Mouse (Mus musculus): ENCODE measurements at regions not wholly inside any gene's neighbourhood (a gene's known extent, or its start where the extent isn't known, plus 50 kb on each side); places are given as distances from the start of the nearest gene placed in this dataset.
A peak's percentile ranks its signal among the peaks of the same experiment; 100 is the strongest.
"Not testable (repeated sequence)": the region's sequence is repeated elsewhere in the genome, so short reads cannot be mapped to it uniquely, and the experiment has no call there.

GRCm38 (mm10) chr13:4858341-4858740 lies 249.4 kb upstream of the Akr1e1 start:
- no peak for ATAC-seq

GRCm38 (mm10) chr13:4839481-4839880 lies 230.5 kb upstream of the Akr1e1 start:
- not testable (repeated sequence) for ATAC-seq

- no peak for ATAC-seq
Measured at GRCm38 (mm10) chr13:4826756-4827155, 217.8 kb upstream of the Akr1e1 start.

GRCm38 (mm10) chr13:4825749-4826148 lies 216.8 kb upstream of the Akr1e1 start:
- ATAC-seq = not testable (repeated sequence)

- ATAC-seq = no peak
Measured at GRCm38 (mm10) chr13:4806876-4807275, 197.9 kb upstream of the Akr1e1 start.

- no peak for ATAC-seq
Measured at GRCm38 (mm10) chr13:4800666-4801065, 191.7 kb upstream of the Akr1e1 start.

- ATAC-seq = no peak
Measured at GRCm38 (mm10) chr13:4791139-4791538, 182.2 kb upstream of the Akr1e1 start.

GRCm38 (mm10) chr13:4790414-4790813 lies 181.4 kb upstream of the Akr1e1 start:
- no peak for ATAC-seq

- no peak for ATAC-seq
Measured at GRCm38 (mm10) chr13:4783290-4783689, 174.3 kb upstream of the Akr1e1 start.

- not testable (repeated sequence) for ATAC-seq
Measured at GRCm38 (mm10) chr13:4778264-4778823, 169.4 kb upstream of the Akr1e1 start.

GRCm38 (mm10) chr13:4776855-4777254 lies 167.9 kb upstream of the Akr1e1 start:
- peak; percentile 79 for ATAC-seq

- no peak for ATAC-seq
Measured at GRCm38 (mm10) chr13:4772324-4772723, 163.3 kb upstream of the Akr1e1 start.

GRCm38 (mm10) chr13:4771120-4772075 lies 162.4 kb upstream of the Akr1e1 start:
- peak; percentile 99 for ATAC-seq

- ATAC-seq = no peak
Measured at GRCm38 (mm10) chr13:4759965-4760364, 151.0 kb upstream of the Akr1e1 start.

- no peak for ATAC-seq
Measured at GRCm38 (mm10) chr13:4756529-4756928, 147.6 kb upstream of the Akr1e1 start.

- no peak for ATAC-seq
Measured at GRCm38 (mm10) chr13:4742930-4743329, 134.0 kb upstream of the Akr1e1 start.

GRCm38 (mm10) chr13:4716299-4716698 lies 107.3 kb upstream of the Akr1e1 start:
- ATAC-seq = not testable (repeated sequence)

GRCm38 (mm10) chr13:4714724-4715123 lies 105.8 kb upstream of the Akr1e1 start:
- ATAC-seq = no peak

GRCm38 (mm10) chr13:4712698-4713097 lies 103.7 kb upstream of the Akr1e1 start:
- no peak for ATAC-seq

GRCm38 (mm10) chr13:4699591-4699990 lies 90.6 kb upstream of the Akr1e1 start:
- ATAC-seq = not testable (repeated sequence)

GRCm38 (mm10) chr13:4666375-4667140 lies 57.6 kb upstream of the Akr1e1 start:
- ATAC-seq = peak; percentile 65

GRCm38 (mm10) chr13:4663390-4663789 lies 54.4 kb upstream of the Akr1e1 start:
- no peak for ATAC-seq
